Mouse (Mus musculus): ENCODE measurements at regions not wholly inside any gene's neighbourhood (a gene's known extent, or its start where the extent isn't known, plus 50 kb on each side); places are given as distances from the start of the nearest gene placed in this dataset.
"Not testable (repeated sequence)": the region's sequence is repeated elsewhere in the genome, so short reads cannot be mapped to it uniquely, and the experiment has no call there.

- no peaks in the 10 kb centered on the region for H3K36me3 ChIP-seq (ENCODE audit: control insufficient read depth, insufficient read depth, low read length)
- no peak overlapping the region for H3K4me3 ChIP-seq (ENCODE audit: low read depth, low read length)
- DNase-seq (ENCODE audit: low spot score) = no peak
- no peaks in the 10 kb centered on the region for H3K4me1 ChIP-seq (replicated peaks; ENCODE audit: control insufficient read depth, insufficient read depth, low read length)
- no peaks in the 10 kb centered on the region for H3K9me3 ChIP-seq (ENCODE audit: control insufficient read depth, low read length)
- no peak overlapping the region for H3K9ac ChIP-seq (ENCODE audit: low read depth, low read length)
- no peak overlapping the region for H3K4me2 ChIP-seq (replicated peaks; ENCODE audit: low read depth, low read length)
- H3K27me3 ChIP-seq (ENCODE audit: control insufficient read depth, insufficient read depth, low read length) = no peaks in the 10 kb centered on the region
- no peak overlapping the region for H3K27ac ChIP-seq (ENCODE audit: low read depth, low read length)
- 89% methylated on average over 7 of the region's 7 CpGs for WGBS
- no peak for ATAC-seq (ENCODE audit: low FRiP score)
These were observed 159.0 kb upstream of the A430005L14Rik start for GRCm38 (mm10) chr4:153798061-153798460.

GRCm38 (mm10) chr4:153805727-153806126 lies 151.3 kb upstream of the A430005L14Rik start:
- ATAC-seq (ENCODE audit: low FRiP score) (peak; percentile 37; the same call in 1 of the 2 replicates), DNase-seq (ENCODE audit: low spot score) (peak; percentile 23)
- peak overlapping the region; percentile 77 for H3K27ac ChIP-seq (ENCODE audit: low read depth, low read length)

GRCm38 (mm10) chr4:153806180-153806692 lies 150.8 kb upstream of the A430005L14Rik start:
- WGBS = 2% methylated on average over 10 of the region's 10 CpGs
- Histone ChIP-seq H3K4me2 (replicated peaks; ENCODE audit: low read depth, low read length) (peak overlapping the region; percentile 36), H3K36me3 (ENCODE audit: control insufficient read depth, insufficient read depth, low read length) (no peaks in the 10 kb centered on the region), H3K9me3 (ENCODE audit: control insufficient read depth, low read length) (no peaks in the 10 kb centered on the region), H3K9ac (ENCODE audit: low read depth, low read length) (peak overlapping the region; percentile 34; the same call in 1 of the 2 replicates), H3K27ac (ENCODE audit: low read depth, low read length) (peak overlapping the region; percentile 77), H3K27me3 (ENCODE audit: control insufficient read depth, insufficient read depth, low read length) (no peaks in the 10 kb centered on the region), H3K4me3 (ENCODE audit: low read depth, low read length) (no peak overlapping the region), H3K4me1 (replicated peaks; ENCODE audit: control insufficient read depth, insufficient read depth, low read length) (peaks cover 11% of the 10 kb centered on the region)
- DNase-seq (ENCODE audit: low spot score) = peak; percentile 58
- peak; percentile 84 for ATAC-seq (ENCODE audit: low FRiP score)

More at GRCm38 (mm10) chr4:153805727-153806126, 151.3 kb upstream of the A430005L14Rik start:
- no peak overlapping the region for H3K4me3 ChIP-seq (ENCODE audit: low read depth, low read length)
- no peaks in the 10 kb centered on the region for H3K9me3 ChIP-seq (ENCODE audit: control insufficient read depth, low read length)
- H3K4me2 ChIP-seq (replicated peaks; ENCODE audit: low read depth, low read length) = peak overlapping the region; percentile 36; the same call in 1 of the 2 replicates
- 30% methylated on average over 4 of the region's 4 CpGs for WGBS
- no peaks in the 10 kb centered on the region for H3K36me3 ChIP-seq (ENCODE audit: control insufficient read depth, insufficient read depth, low read length)
- H3K9ac ChIP-seq (ENCODE audit: low read depth, low read length) = peak overlapping the region; percentile 40; the same call in 1 of the 2 replicates
- H3K4me1 ChIP-seq (replicated peaks; ENCODE audit: control insufficient read depth, insufficient read depth, low read length) = peaks cover 11% of the 10 kb centered on the region
- H3K27me3 ChIP-seq (ENCODE audit: control insufficient read depth, insufficient read depth, low read length) = no peaks in the 10 kb centered on the region

- Histone ChIP-seq H3K27ac (ENCODE audit: low read depth, low read length) (peak overlapping the region; percentile 77), H3K4me3 (ENCODE audit: low read depth, low read length) (no peak overlapping the region), H3K4me1 (replicated peaks; ENCODE audit: control insufficient read depth, insufficient read depth, low read length) (peaks cover 11% of the 10 kb centered on the region), H3K9ac (ENCODE audit: low read depth, low read length) (peak overlapping the region; percentile 34), H3K36me3 (ENCODE audit: control insufficient read depth, insufficient read depth, low read length) (no peaks in the 10 kb centered on the region), H3K9me3 (ENCODE audit: control insufficient read depth, low read length) (no peaks in the 10 kb centered on the region), H3K27me3 (ENCODE audit: control insufficient read depth, insufficient read depth, low read length) (no peaks in the 10 kb centered on the region), H3K4me2 (replicated peaks; ENCODE audit: low read depth, low read length) (peak overlapping the region; percentile 36)
- peak; percentile 62 for DNase-seq (ENCODE audit: low spot score)
- ATAC-seq (ENCODE audit: low FRiP score) = peak; percentile 45
- WGBS = 24% methylated on average over 10 of the region's 10 CpGs
These were observed 150.1 kb upstream of the A430005L14Rik start for GRCm38 (mm10) chr4:153806820-153807436.

- Histone ChIP-seq H3K36me3 (ENCODE audit: control insufficient read depth, insufficient read depth, low read length) (no peaks in the 10 kb centered on the region), H3K27me3 (ENCODE audit: control insufficient read depth, insufficient read depth, low read length) (no peaks in the 10 kb centered on the region; the same call in 1 of the 2 replicates), H3K9me3 (ENCODE audit: control insufficient read depth, low read length) (no peaks in the 10 kb centered on the region), H3K27ac (ENCODE audit: low read depth, low read length) (no peak overlapping the region), H3K9ac (ENCODE audit: low read depth, low read length) (no peak overlapping the region), H3K4me1 (replicated peaks; ENCODE audit: control insufficient read depth, insufficient read depth, low read length) (peaks cover 3% of the 10 kb centered on the region; the same call in 1 of the 2 replicates), H3K4me2 (replicated peaks; ENCODE audit: low read depth, low read length) (no peak overlapping the region), H3K4me3 (ENCODE audit: low read depth, low read length) (no peak overlapping the region)
- DNase-seq (ENCODE audit: low spot score) (no peak), ATAC-seq (ENCODE audit: low FRiP score) (no peak)
- WGBS = 92% methylated on average over 9 of the region's 9 CpGs
These were observed 144.2 kb upstream of the A430005L14Rik start for GRCm38 (mm10) chr4:153812866-153813265.

GRCm38 (mm10) chr4:153827914-153828313 lies 129.1 kb upstream of the A430005L14Rik start:
- ATAC-seq (ENCODE audit: low FRiP score) (peak; percentile 45), DNase-seq (ENCODE audit: low spot score) (peak; percentile 68)
- WGBS = 44% methylated on average over 9 of the region's 9 CpGs
- Histone ChIP-seq H3K9ac (ENCODE audit: low read depth, low read length) (no peak overlapping the region), H3K27ac (ENCODE audit: low read depth, low read length) (no peak overlapping the region), H3K4me1 (replicated peaks; ENCODE audit: control insufficient read depth, insufficient read depth, low read length) (no peaks in the 10 kb centered on the region), H3K9me3 (ENCODE audit: control insufficient read depth, low read length) (no peaks in the 10 kb centered on the region), H3K36me3 (ENCODE audit: control insufficient read depth, insufficient read depth, low read length) (no peaks in the 10 kb centered on the region), H3K4me2 (replicated peaks; ENCODE audit: low read depth, low read length) (no peak overlapping the region), H3K27me3 (ENCODE audit: control insufficient read depth, insufficient read depth, low read length) (no peaks in the 10 kb centered on the region), H3K4me3 (ENCODE audit: low read depth, low read length) (no peak overlapping the region)

- Histone ChIP-seq H3K9me3 (ENCODE audit: control insufficient read depth, low read length) (no peaks in the 10 kb centered on the region), H3K27ac (ENCODE audit: low read depth, low read length) (no peak overlapping the region), H3K36me3 (ENCODE audit: control insufficient read depth, insufficient read depth, low read length) (no peaks in the 10 kb centered on the region), H3K4me1 (replicated peaks; ENCODE audit: control insufficient read depth, insufficient read depth, low read length) (no peaks in the 10 kb centered on the region), H3K9ac (ENCODE audit: low read depth, low read length) (no peak overlapping the region), H3K4me2 (replicated peaks; ENCODE audit: low read depth, low read length) (no peak overlapping the region), H3K4me3 (ENCODE audit: low read depth, low read length) (no peak overlapping the region), H3K27me3 (ENCODE audit: control insufficient read depth, insufficient read depth, low read length) (no peaks in the 10 kb centered on the region)
- ATAC-seq (ENCODE audit: low FRiP score) = no peak
- DNase-seq (ENCODE audit: low spot score) = no peak
- WGBS = 92% methylated on average over 9 of the region's 9 CpGs
These were observed 127.3 kb upstream of the A430005L14Rik start for GRCm38 (mm10) chr4:153829766-153830165.

GRCm38 (mm10) chr4:153830491-153830890 lies 126.5 kb upstream of the A430005L14Rik start:
- Histone ChIP-seq H3K27ac (ENCODE audit: low read depth, low read length) (no peak overlapping the region), H3K4me3 (ENCODE audit: low read depth, low read length) (no peak overlapping the region), H3K4me2 (replicated peaks; ENCODE audit: low read depth, low read length) (no peak overlapping the region), H3K36me3 (ENCODE audit: control insufficient read depth, insufficient read depth, low read length) (no peaks in the 10 kb centered on the region), H3K9ac (ENCODE audit: low read depth, low read length) (no peak overlapping the region), H3K9me3 (ENCODE audit: control insufficient read depth, low read length) (no peaks in the 10 kb centered on the region), H3K27me3 (ENCODE audit: control insufficient read depth, insufficient read depth, low read length) (no peaks in the 10 kb centered on the region), H3K4me1 (replicated peaks; ENCODE audit: control insufficient read depth, insufficient read depth, low read length) (no peaks in the 10 kb centered on the region)
- DNase-seq (ENCODE audit: low spot score) = no peak
- ATAC-seq (ENCODE audit: low FRiP score) = no peak
- WGBS = 91% methylated on average over 5 of the region's 5 CpGs

- not testable (repeated sequence) for H3K9ac ChIP-seq (ENCODE audit: low read depth, low read length); H3K4me1 ChIP-seq (replicated peaks; ENCODE audit: control insufficient read depth, insufficient read depth, low read length); DNase-seq (ENCODE audit: low spot score); H3K4me3 ChIP-seq (ENCODE audit: low read depth, low read length); H3K27ac ChIP-seq (ENCODE audit: low read depth, low read length); ATAC-seq (ENCODE audit: low FRiP score); H3K27me3 ChIP-seq (ENCODE audit: control insufficient read depth, insufficient read depth, low read length); H3K4me2 ChIP-seq (replicated peaks; ENCODE audit: low read depth, low read length); H3K9me3 ChIP-seq (ENCODE audit: control insufficient read depth, low read length); H3K36me3 ChIP-seq (ENCODE audit: control insufficient read depth, insufficient read depth, low read length)
- WGBS = 90% methylated on average over 8 of the region's 11 CpGs
These were observed 125.8 kb upstream of the A430005L14Rik start for GRCm38 (mm10) chr4:153831251-153831650.

Measured in hindbrain, embryonic 11.5 days (tissue).